Mouse (Mus musculus) heart, postnatal 0 days (tissue): Measurements from ENCODE around the gene Lgr5. TPM values are rescaled to one million over a fixed set of nuclear protein-coding genes. Genes with fewer than 3 reads are reported as not detected.

ENCODE experiments used
- ATAC-seq: fragments of 200-750 bp; cut with Nextera tagmentation; 2 replicates; pipeline ENCODE4 v1.8.0; 2017; ENCODE audit warnings: low read depth, moderate number of reproducible peaks, moderate library complexity; ENCODE audit not compliant: insufficient read depth
- DNase-seq: peaks from one replicate; pipeline ENCODE4 v3.0.0-alpha.2; 2016; ENCODE audit warnings: low spot score
- H3K27ac ChIP-seq: fragments of 300-500 bp; sonication (generic); 2 replicates; pipeline ENCODE4 v1.5.1; 2014; ENCODE audit warnings: low read depth, mild to moderate bottlenecking
- H3K27me3 ChIP-seq: fragments of 300-500 bp; sonication (generic); 2 replicates; pipeline ENCODE4 v1.6.1; 2014; ENCODE audit warnings: low read length, mixed read lengths; ENCODE audit not compliant: control insufficient read depth, insufficient read depth
- H3K36me3 ChIP-seq: fragments of 300-500 bp; sonication (generic); replicated peaks from 2 replicates; pipeline ENCODE4 v1.6.1; 2014; ENCODE audit warnings: low read length, mixed read lengths; ENCODE audit not compliant: control insufficient read depth, insufficient read depth
- H3K4me1 ChIP-seq: fragments of 300-500 bp; sonication (generic); 2 replicates; pipeline ENCODE4 v1.6.1; 2014; ENCODE audit warnings: antibody characterized with exemption; ENCODE audit not compliant: control insufficient read depth, insufficient read depth
- H3K4me2 ChIP-seq: fragments of 300-500 bp; sonication (generic); 2 replicates; pipeline ENCODE4 v1.6.1; 2014; ENCODE audit warnings: low read depth, mild to moderate bottlenecking, low read length, moderate library complexity
- H3K4me3 ChIP-seq: fragments of 300-500 bp; sonication (generic); 2 replicates; pipeline ENCODE4 v1.5.1; 2014; ENCODE audit warnings: low read depth, low read length
- H3K9ac ChIP-seq: fragments of 300-500 bp; sonication (generic); replicated peaks from 2 replicates; pipeline ENCODE4 v1.6.1; 2014; ENCODE audit warnings: low read depth, low read length, mixed read lengths
- H3K9me3 ChIP-seq: fragments of 300-500 bp; sonication (generic); replicated peaks from 2 replicates; pipeline ENCODE4 v1.6.1; 2016; ENCODE audit warnings: low read length; ENCODE audit not compliant: control insufficient read depth
- CTCF ChIP-seq: IDR thresholded peaks from 2 replicates; pipeline ENCODE4 v1.5.1; 2016; ENCODE audit warnings: antibody characterized with exemption, control low read depth, low read depth
- EP300 ChIP-seq: IDR thresholded peaks from 2 replicates; pipeline ENCODE4 v1.6.1; 2016; ENCODE audit warnings: antibody characterized with exemption, low read depth
- WGBS: fragments of 180-500 bp; shearing (Covaris S2); extraction: QIAGEN DNeasy Blood & Tissue Kit; methylation state at CpG from one replicate; pipeline ENCODE4 v1.1.7; 2014; 5-methylcytosine and 5-hydroxymethylcytosine counted together
- polyA plus RNA-seq: library from polyadenylated mRNA; unstranded; fragments of >200 nt; fragmentation: Nextera tagmentation; extraction: Ambion mirVana; gene quantifications from 2 replicates; pipeline ENCODE4 v1.2.1, GENCODE M21; 2015
- total RNA-seq: library from RNA; depleted of rRNA; stranded (reverse); fragments of >200 nt; gene quantifications from 2 replicates; pipeline ENCODE4 v1.2.3, GENCODE M21; 2014; ENCODE audit warnings: low replicate concordance

Lgr5 gene
- total and polyA plus RNA-seq, 2 experiments from 2014 or later, result 0.08 TPM; not detected in 1

DNA sequence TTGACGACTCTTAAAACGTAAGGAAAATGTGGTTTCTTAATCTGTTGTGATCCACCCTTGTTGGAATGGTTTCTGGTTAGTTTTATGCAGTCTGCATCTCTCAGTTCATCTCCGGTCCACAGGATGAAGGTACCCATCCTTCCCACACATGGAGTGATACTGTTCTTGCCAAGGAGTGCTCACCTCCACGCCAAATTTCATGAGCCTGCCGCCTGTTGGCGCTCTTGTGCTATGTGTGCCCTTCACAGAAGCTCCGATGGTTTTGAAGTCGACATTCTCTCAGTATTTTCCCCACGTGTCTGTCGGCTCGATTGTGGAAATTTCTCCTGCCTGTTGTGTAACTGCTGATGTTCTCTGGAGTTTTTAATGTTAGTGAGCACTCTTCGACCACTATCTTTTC, 57.8 kb downstream of the Lgr5 start:
- no peaks in the 10 kb centered on the region for H3K27me3 ChIP-seq
- no peak overlapping the region for H3K4me2 ChIP-seq
- no peak for DNase-seq
- peaks cover 5% of the 10 kb centered on the region; the same call in 1 of the 2 replicates for H3K4me1 ChIP-seq
- H3K27ac ChIP-seq, result no peak overlapping the region
- WGBS, result 79% methylated on average over 12 of the region's 12 CpGs
- no peak overlapping the region for H3K9ac ChIP-seq
- no peak for ATAC-seq
- TF ChIP-seq CTCF (no peak), EP300 (no peak)
- no peaks in the 10 kb centered on the region for H3K36me3 ChIP-seq
- H3K9me3 ChIP-seq, result no peaks in the 10 kb centered on the region
- H3K4me3 ChIP-seq, result no peak overlapping the region

DNA sequence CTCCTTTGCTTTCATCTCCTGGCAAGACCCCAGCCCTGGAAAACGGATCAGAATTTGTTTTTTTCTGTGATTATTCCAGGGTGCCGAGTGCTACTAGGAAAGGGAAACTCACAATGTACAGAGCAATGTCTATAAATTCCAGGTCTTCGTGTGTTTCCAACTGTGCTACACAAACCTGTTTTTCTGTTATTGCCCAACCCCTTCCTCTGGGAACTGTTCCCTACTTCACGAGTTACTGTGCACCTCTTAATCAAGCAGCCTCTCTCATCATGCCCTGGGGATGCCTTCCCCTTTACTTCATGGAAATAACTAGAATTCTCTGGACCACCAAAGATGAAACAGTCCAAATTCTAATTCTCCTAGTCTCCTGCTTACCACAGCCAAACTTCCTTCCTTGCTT, 58.7 kb downstream of the Lgr5 start:
- H3K36me3 ChIP-seq, result no peaks in the 10 kb centered on the region
- 40% methylated on average over 4 of the region's 4 CpGs for WGBS
- H3K4me2 ChIP-seq, result no peak overlapping the region
- no peak overlapping the region for H3K27ac ChIP-seq
- H3K4me3 ChIP-seq, result no peak overlapping the region
- DNase-seq, result no peak
- H3K27me3 ChIP-seq, result no peaks in the 10 kb centered on the region
- peaks cover 5% of the 10 kb centered on the region; the same call in 1 of the 2 replicates for H3K4me1 ChIP-seq
- TF ChIP-seq CTCF (no peak), EP300 (no peak)
- no peak overlapping the region for H3K9ac ChIP-seq
- no peak for ATAC-seq
- no peaks in the 10 kb centered on the region for H3K9me3 ChIP-seq

DNA sequence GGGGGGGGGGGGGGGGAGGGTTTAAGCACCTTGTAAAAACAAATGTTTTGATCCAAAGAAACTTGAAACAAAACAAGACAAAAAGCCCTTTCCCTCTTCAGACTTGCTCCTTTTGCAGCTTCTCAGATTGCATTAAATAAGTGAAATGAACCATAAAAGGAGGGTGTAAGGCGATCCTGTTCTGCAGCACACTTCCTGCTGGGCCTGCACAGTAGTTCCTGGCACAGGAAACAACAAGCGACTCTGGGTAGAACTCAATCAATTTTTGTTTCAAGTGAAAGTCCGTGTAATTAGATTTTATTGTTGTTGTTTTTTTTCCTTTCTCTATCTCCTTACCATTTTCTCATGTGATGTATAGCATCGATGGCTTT, 66.5 kb downstream of the Lgr5 start:
- no peaks in the 10 kb centered on the region for H3K4me1 ChIP-seq
- DNase-seq (no peak), ATAC-seq (no peak)
- H3K9me3 ChIP-seq, result no peaks in the 10 kb centered on the region
- H3K4me3 ChIP-seq, result no peak overlapping the region
- WGBS, result 54% methylated on average over 4 of the region's 4 CpGs
- H3K4me2 ChIP-seq, result no peak overlapping the region
- H3K27me3 ChIP-seq, result no peaks in the 10 kb centered on the region
- no peak overlapping the region for H3K9ac ChIP-seq
- H3K27ac ChIP-seq, result no peak overlapping the region
- no peak for TF ChIP-seq CTCF
- no peak for TF ChIP-seq EP300
- H3K36me3 ChIP-seq, result no peaks in the 10 kb centered on the region

DNA sequence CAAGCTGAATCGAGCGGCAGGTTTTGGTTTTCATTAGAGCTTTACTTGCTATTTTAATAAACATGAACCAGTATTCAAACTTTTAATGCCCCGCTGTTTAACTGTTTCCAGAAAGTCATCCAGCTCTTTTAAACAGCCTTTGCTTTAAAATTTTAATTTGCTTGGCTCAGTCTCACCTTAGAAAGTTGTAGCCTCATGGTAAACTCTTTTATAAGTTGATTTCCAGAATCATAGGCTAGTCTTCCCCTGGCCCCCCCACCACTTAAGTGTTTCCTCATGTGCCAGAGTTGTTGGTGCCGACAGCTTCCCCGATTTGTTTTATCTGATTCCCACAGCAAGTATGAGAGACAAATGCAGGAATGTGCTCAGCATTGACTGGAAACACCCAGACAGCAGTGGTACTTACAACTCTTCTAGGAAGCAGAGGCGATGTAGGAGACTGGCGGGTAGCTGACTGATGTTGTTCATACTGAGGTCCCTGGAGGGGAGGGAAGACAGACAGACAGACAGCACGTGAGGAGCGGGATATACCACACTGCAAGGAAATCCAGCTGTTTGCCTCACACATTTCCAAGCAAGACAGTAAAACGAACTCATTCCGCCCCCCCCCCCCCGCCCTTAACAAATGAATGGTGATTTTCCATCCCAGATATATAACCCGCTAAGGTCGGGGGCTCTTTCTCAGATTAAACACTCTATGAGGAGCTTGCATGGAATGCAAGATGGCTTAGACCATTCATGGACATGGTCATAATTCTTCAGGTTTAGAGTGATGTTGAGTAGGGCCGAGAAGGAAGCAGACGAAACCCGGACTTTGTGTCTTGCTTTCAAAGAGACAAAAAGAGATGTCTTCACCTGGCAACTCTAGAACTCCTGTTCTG, 67.1 kb downstream of the Lgr5 start:
- Histone ChIP-seq H3K9ac (no peak overlapping the region), H3K27ac (no peak overlapping the region), H3K4me2 (no peak overlapping the region), H3K4me1 (no peaks in the 10 kb centered on the region), H3K27me3 (no peaks in the 10 kb centered on the region), H3K36me3 (no peaks in the 10 kb centered on the region), H3K4me3 (no peak overlapping the region), H3K9me3 (no peaks in the 10 kb centered on the region)
- ATAC-seq, result no peak
- 55% methylated on average over 17 of the region's 17 CpGs for WGBS
- TF ChIP-seq EP300, result no peak
- TF ChIP-seq CTCF, result no peak
- DNase-seq, result no peak

DNA sequence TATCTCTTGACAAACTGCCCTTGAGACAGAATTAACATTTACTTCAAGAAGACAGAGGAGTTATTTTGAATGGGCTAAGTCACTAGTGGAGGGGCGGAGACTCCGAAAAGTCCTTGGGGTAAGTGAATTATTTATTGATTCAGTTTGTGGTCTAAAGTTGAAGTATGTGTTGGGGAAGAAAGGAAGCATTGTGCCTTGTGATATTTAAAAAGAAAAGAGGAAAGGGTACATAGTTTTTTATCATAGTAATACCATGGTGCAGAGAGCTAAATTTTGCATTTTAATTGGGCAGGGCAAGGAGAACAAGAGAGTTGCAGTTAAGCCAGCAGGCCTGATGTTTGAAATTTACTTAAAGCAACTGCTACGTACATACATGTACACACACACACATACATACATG, 68.7 kb downstream of the Lgr5 start:
- H3K9me3 ChIP-seq, result no peaks in the 10 kb centered on the region
- no peak for TF ChIP-seq CTCF
- no peak for TF ChIP-seq EP300
- H3K4me3 ChIP-seq, result no peak overlapping the region
- 94% methylated on average over 3 of the region's 3 CpGs for WGBS
- no peak overlapping the region for H3K4me2 ChIP-seq
- no peak overlapping the region for H3K27ac ChIP-seq
- H3K9ac ChIP-seq, result no peak overlapping the region
- no peaks in the 10 kb centered on the region for H3K27me3 ChIP-seq
- no peaks in the 10 kb centered on the region for H3K4me1 ChIP-seq
- DNase-seq (no peak), ATAC-seq (no peak)
- H3K36me3 ChIP-seq, result no peaks in the 10 kb centered on the region

DNA sequence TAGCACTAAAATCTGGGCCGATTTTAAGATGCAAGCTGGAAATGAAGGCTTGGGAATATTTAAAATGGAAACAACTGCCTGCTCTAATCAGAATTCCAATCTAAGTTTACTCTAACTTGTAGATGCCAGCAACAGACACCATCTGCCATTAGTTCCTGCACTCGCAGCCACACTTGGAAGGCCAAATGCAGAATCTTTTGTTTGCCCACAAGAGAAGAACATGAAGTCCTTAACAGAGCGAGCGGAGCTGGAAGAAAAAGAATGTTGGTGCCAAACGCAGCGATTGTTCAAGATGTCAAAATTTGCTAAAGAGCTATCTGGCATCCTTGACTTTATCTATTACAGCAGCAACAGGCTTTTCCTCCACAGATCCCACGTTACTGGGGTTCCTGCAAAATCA, 72.1 kb downstream of the Lgr5 start:
- DNase-seq (no peak), ATAC-seq (no peak)
- Histone ChIP-seq H3K27ac (no peak overlapping the region), H3K9me3 (no peaks in the 10 kb centered on the region), H3K4me1 (no peaks in the 10 kb centered on the region), H3K36me3 (no peaks in the 10 kb centered on the region), H3K9ac (no peak overlapping the region), H3K27me3 (no peaks in the 10 kb centered on the region), H3K4me3 (no peak overlapping the region), H3K4me2 (no peak overlapping the region)
- TF ChIP-seq CTCF, result no peak
- TF ChIP-seq EP300, result no peak
- 71% methylated on average over 7 of the region's 7 CpGs for WGBS
